Mouse (Mus musculus) left cerebral cortex, adult 2 months (tissue): Measurements from ENCODE around the gene Rere. TPM values are rescaled to one million over a fixed set of nuclear protein-coding genes. Genes with fewer than 3 reads are reported as not detected.

Source experiments
- DNase-seq, 2 experiments: peaks; one replicate each; pipeline ENCODE4 v3.0.0; 2021 to 2022; ENCODE audit warnings: low spot score in 2 of 2, mixed read lengths in 1 of 2; ENCODE audit errors: extremely low spot score in 1 of 2
- H3K27ac ChIP-seq: fragments of 200-600 bp; 2 replicates; pipeline ENCODE4 v1.8.1; 2022
- H3K4me3 ChIP-seq: fragments of 200-600 bp; 2 replicates; pipeline ENCODE4 v1.8.1; 2022
- CTCF ChIP-seq: fragments of 200-600 bp; IDR thresholded peaks from 2 replicates; pipeline ENCODE4 v1.8.1; 2022; ENCODE audit warnings: antibody characterized with exemption, mild to moderate bottlenecking, moderate library complexity
- intact Hi-C: fragments of 180-260 bp; cut with DNase I; formaldehyde crosslinking; loops from one replicate; pipeline ENCODE4 v1.15.1; 2025
- long read RNA-seq, 2 experiments: library from polyadenylated mRNA; stranded (forward); transcript quantifications; one replicate each; pipeline ENCODE4 v2.0.0; 2021; ENCODE audit warnings: borderline mapping rate in 2 of 2
- total RNA-seq, 2 experiments: library from RNA; stranded (reverse); gene quantifications; 2 replicates each; pipeline ENCODE4 v1.2.3; 2021

Gene Rere
- total RNA-seq: 100 to 1,000 TPM; 113 to 125 TPM
- long read RNA-seq, experiment 1, full-length matches to known transcripts: 1 of 65 reads
- long read RNA-seq, experiment 1, partial matches to known transcripts: 27 of 65 reads
- long read RNA-seq, experiment 1, other reads (novel, unspliced or antisense): 37 of 65 reads
- long read RNA-seq, experiment 2, full-length matches to known transcripts: 4 of 62 reads
- long read RNA-seq, experiment 2, partial matches to known transcripts: 25 of 62 reads
- long read RNA-seq, experiment 2, other reads (novel, unspliced or antisense): 33 of 62 reads

- intact Hi-C loops: loop anchor here (5.0 kb wide), 1 partner anchor 56 kb away; no protein-coding TSS in a partner anchor
- TF ChIP-seq CTCF: peak; percentile 28; the same call in 1 of the 2 replicates
- Histone ChIP-seq H3K27ac (peak within 1 kb of the TSS; percentile 97), H3K4me3 (peak within 1 kb of the TSS; percentile 87)
- peak; percentile 97 to 100 for DNase-seq
Measured at GRCm38 (mm10) chr4:150281018-150281761, at the start of gene Rere. Rere (plus strand) TSS chr4:150281646.

- intact Hi-C loops: no loop called here
- H3K27ac ChIP-seq: peak overlapping the region; percentile 20; the same call in 1 of the 2 replicates
- no peak overlapping the region for H3K4me3 ChIP-seq
- no peak for TF ChIP-seq CTCF
- peak in 1 of 2 experiments; percentile 32 for DNase-seq
Measured at GRCm38 (mm10) chr4:150231871-150232270, 49.6 kb upstream of the Rere start.

- no peak overlapping the region for H3K4me3 ChIP-seq
- intact Hi-C loops: no loop called here
- no peak for TF ChIP-seq CTCF
- DNase-seq: no peak
- H3K27ac ChIP-seq: peak overlapping the region; percentile 58
Measured at GRCm38 (mm10) chr4:150234599-150235327, 46.7 kb upstream of the Rere start.

- intact Hi-C loops: no loop called here
- TF ChIP-seq CTCF: no peak
- DNase-seq: no peak
- H3K4me3 ChIP-seq: no peak overlapping the region
- H3K27ac ChIP-seq: peak overlapping the region; percentile 58; the same call in 1 of the 2 replicates
Measured at GRCm38 (mm10) chr4:150235585-150235984, 45.9 kb upstream of the Rere start.

GRCm38 (mm10) chr4:150236031-150236430 lies 45.4 kb upstream of the Rere start:
- no peak for TF ChIP-seq CTCF
- DNase-seq: no peak
- H3K4me3 ChIP-seq: peak overlapping the region; percentile 98
- intact Hi-C loops: no loop called here
- peak overlapping the region; percentile 100 for H3K27ac ChIP-seq

- intact Hi-C loops: no loop called here
- DNase-seq: peak; percentile 95 to 96
- no peak; the same call in 1 of the 2 replicates for TF ChIP-seq CTCF
- H3K4me3 ChIP-seq: peak within 1 kb of the TSS; percentile 98
- peak within 1 kb of the TSS; percentile 100 for H3K27ac ChIP-seq
Measured at GRCm38 (mm10) chr4:150236521-150237481, 44.6 kb upstream of the Rere start, which contains the start of gene Eno1. Eno1 (plus strand) TSS chr4:150236721.

GRCm38 (mm10) chr4:150237636-150238361 lies 43.6 kb upstream of the Rere start:
- DNase-seq: no peak
- peak overlapping the region; percentile 98 for H3K4me3 ChIP-seq
- intact Hi-C loops: no loop called here
- peak overlapping the region; percentile 100 for H3K27ac ChIP-seq
- no peak for TF ChIP-seq CTCF

GRCm38 (mm10) chr4:150238433-150239086 lies 42.9 kb upstream of the Rere start:
- no peak for DNase-seq
- Histone ChIP-seq H3K4me3 (peak overlapping the region; percentile 98), H3K27ac (peak overlapping the region; percentile 48; the same call in 1 of the 2 replicates)
- intact Hi-C loops: no loop called here
- TF ChIP-seq CTCF: no peak

GRCm38 (mm10) chr4:150239087-150239480 lies 42.4 kb upstream of the Rere start:
- no peak for DNase-seq
- Histone ChIP-seq H3K27ac (peak overlapping the region; percentile 48; the same call in 1 of the 2 replicates), H3K4me3 (peak overlapping the region; percentile 98)
- intact Hi-C loops: no loop called here
- TF ChIP-seq CTCF: no peak

- DNase-seq: no peak
- H3K27ac ChIP-seq: no peak overlapping the region; the same call in 1 of the 2 replicates
- intact Hi-C loops: no loop called here
- TF ChIP-seq CTCF: no peak
- peak overlapping the region; percentile 98 for H3K4me3 ChIP-seq
Measured at GRCm38 (mm10) chr4:150239503-150239902, 41.9 kb upstream of the Rere start.
